In the genomic region with DNA sequence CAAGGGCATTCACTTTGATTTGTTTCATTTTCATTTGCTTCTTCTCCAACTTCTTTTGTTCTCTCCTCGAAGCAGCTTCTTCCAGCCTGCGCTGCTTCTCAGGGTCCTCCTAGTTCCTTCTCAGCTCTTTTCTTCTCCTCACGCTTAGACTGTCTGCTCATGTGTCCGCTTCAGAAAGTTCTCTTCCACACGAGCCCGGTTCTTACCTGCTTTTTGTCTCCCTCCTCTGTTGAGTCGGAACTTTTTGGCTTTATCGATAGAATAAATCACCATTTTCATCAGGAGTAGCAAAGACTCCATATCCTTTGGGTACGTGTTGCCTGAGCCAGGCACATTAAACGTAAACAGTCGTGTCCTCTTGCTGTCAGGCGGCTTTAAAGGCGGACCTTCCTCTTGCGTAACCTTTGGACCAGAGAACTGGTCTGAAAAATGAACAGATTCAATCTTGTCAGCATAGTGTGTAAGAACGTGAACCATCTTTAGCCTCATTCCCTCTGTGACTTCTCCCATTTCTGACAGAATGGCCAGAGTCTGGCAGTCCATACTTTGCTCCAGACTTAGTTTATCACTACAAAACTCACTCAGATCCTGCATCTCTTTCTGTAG, we compare ENCODE assay signal across 16 mouse cellular contexts.
DNase-seq lines count a peak whose midpoint lies in the region; ATAC-seq and TF ChIP-seq lines count a peak whose summit lies in the region.
"Had no signal": no experiment of that assay in that cellular context is flagged by ENCODE, and none has a peak within 500 bp of the region (broad histone marks: within the 10 kb centered on the region; RNA-seq: fewer than 3 reads in every experiment).

No protein-coding gene starts in this region.

- H3K27me3 ChIP-seq in liver, adult 2 months (ENCODE audit: control insufficient read depth, insufficient read depth, low read length), result no peaks in the 10 kb centered on the region
- no peaks in the 10 kb centered on the region for H3K27me3 ChIP-seq in liver, postnatal 0 days (ENCODE audit: insufficient read depth, low read length)
- no peaks in the 10 kb centered on the region for H3K27me3 ChIP-seq in lung, embryonic 16.5 days (ENCODE audit: control insufficient read depth, insufficient read depth, low read depth, low read length)
- no peaks in the 10 kb centered on the region for H3K27me3 ChIP-seq in stomach, postnatal 0 days (ENCODE audit: control insufficient read depth, insufficient read depth, low read length)
- H3K27me3 ChIP-seq in thymus, adult 2 months (ENCODE audit: control insufficient read depth, insufficient read depth, low read length), result no peaks in the 10 kb centered on the region
- H3K27me3 ChIP-seq: CH12.LX; heart, embryonic 13.5 days; midbrain, embryonic 13.5 days had no signal

- H3K4me3 ChIP-seq in liver, adult 2 months (ENCODE audit: insufficient read depth, low read depth, low read length), result no peak overlapping the region
- no peak overlapping the region for H3K4me3 ChIP-seq in liver, postnatal 0 days (ENCODE audit: low read depth, low read length)
- H3K4me3 ChIP-seq in lung, embryonic 16.5 days (ENCODE audit: low read length), result peak overlapping the region; percentile 41
- peak overlapping the region; percentile 6; the same call in 1 of the 2 replicates for H3K4me3 ChIP-seq in stomach, postnatal 0 days (ENCODE audit: low read depth, low read length)
- no peak overlapping the region for H3K4me3 ChIP-seq in thymus, adult 2 months (ENCODE audit: control insufficient read depth, insufficient read depth, low read length)
- H3K4me3 ChIP-seq: heart, embryonic 13.5 days; midbrain, embryonic 13.5 days had no signal

- DNase-seq in adrenal gland, adult (ENCODE audit: inconsistent age in 2 of 2, low spot score in 1 of 2), result peak; percentile 13 to 60
- DNase-seq in adrenal gland, adult 18-20 months (ENCODE audit: low spot score in 2 of 2), result no peak
- DNase-seq in liver, adult 2 months (ENCODE audit: extremely low read depth, low read depth, low spot score), result peak; percentile 32
- DNase-seq in liver, postnatal 0 days, result no peak
- no peak for DNase-seq in stomach, postnatal 0 days (ENCODE audit: low spot score)
- no peak for DNase-seq in thymus, adult 2 months
- DNase-seq: cerebellum, adult 11-12 months; gastrocnemius, postnatal 36 days; layer of hippocampus, adult 9-11 months; right cerebral cortex, postnatal 14 days; thymus, postnatal 4 days had no signal

- H3K27ac ChIP-seq in liver, adult 2 months (replicated peaks; ENCODE audit: insufficient read depth, low read depth, low read length), result no peak overlapping the region
- no peak overlapping the region for H3K27ac ChIP-seq in liver, postnatal 0 days (ENCODE audit: low read depth)
- peak overlapping the region; percentile 79 for H3K27ac ChIP-seq in lung, embryonic 16.5 days (ENCODE audit: low read length)
- peak overlapping the region; percentile 45; the same call in 1 of the 2 replicates for H3K27ac ChIP-seq in stomach, postnatal 0 days (replicated peaks)
- H3K27ac ChIP-seq in thymus, adult 2 months (ENCODE audit: control insufficient read depth, insufficient read depth, low read length), result no peak overlapping the region
- H3K27ac ChIP-seq: heart, embryonic 13.5 days; midbrain, embryonic 13.5 days had no signal

- H3K4me2 ChIP-seq in liver, postnatal 0 days (ENCODE audit: low read depth, low read length), result no peak overlapping the region
- H3K4me2 ChIP-seq in lung, embryonic 16.5 days (ENCODE audit: low read depth, low read length), result peak overlapping the region; percentile 48
- H3K4me2 ChIP-seq in stomach, postnatal 0 days (replicated peaks; ENCODE audit: low read depth), result 0 out of 2 replicates have a peak overlapping the region, but pooled peaks have one; percentile 25
- H3K4me2 ChIP-seq: heart, embryonic 13.5 days; midbrain, embryonic 13.5 days had no signal

- H3K4me1 ChIP-seq in liver, adult 2 months (ENCODE audit: control insufficient read depth, insufficient read depth, low read length), result no peaks in the 10 kb centered on the region
- no peaks in the 10 kb centered on the region for H3K4me1 ChIP-seq in liver, postnatal 0 days (ENCODE audit: insufficient read depth)
- H3K4me1 ChIP-seq in lung, embryonic 16.5 days (replicated peaks; ENCODE audit: control insufficient read depth, insufficient read depth, low read length), result no peaks in the 10 kb centered on the region
- no peaks in the 10 kb centered on the region for H3K4me1 ChIP-seq in stomach, postnatal 0 days (replicated peaks; ENCODE audit: control insufficient read depth, insufficient read depth)
- H3K4me1 ChIP-seq in thymus, adult 2 months (replicated peaks; ENCODE audit: control insufficient read depth, insufficient read depth, low read length), result no peaks in the 10 kb centered on the region
- H3K4me1 ChIP-seq: heart, embryonic 13.5 days; midbrain, embryonic 13.5 days had no signal

- no peak for ATAC-seq in liver, postnatal 0 days
- peak; percentile 97 for ATAC-seq in lung, embryonic 16.5 days (ENCODE audit: low read depth)
- 0 out of 2 replicates have a peak, but pooled peaks have one; percentile 24 for ATAC-seq in stomach, postnatal 0 days (ENCODE audit: low FRiP score, low TSS enrichment)
- no peak for ATAC-seq in granulocyte monocyte progenitor cell, adult 5-6 weeks (replicated peaks; ENCODE audit: poor library complexity, severe bottlenecking)
- ATAC-seq: midbrain, embryonic 13.5 days had no signal

- no peak for TF ChIP-seq CTCF in liver, adult 2 months (IDR thresholded peaks at IDR 0.05; ENCODE audit: low read depth, low read length)
- TF ChIP-seq CTCF in liver, postnatal 0 days (IDR thresholded peaks at IDR 0.05; ENCODE audit: low read depth), result no peak
- TF ChIP-seq CTCF in stomach, postnatal 0 days (IDR thresholded peaks at IDR 0.05; ENCODE audit: low read depth), result no peak
- TF ChIP-seq CTCF in thymus, adult 2 months (IDR thresholded peaks at IDR 0.05; ENCODE audit: borderline replicate concordance, control insufficient read depth, extremely low read depth, insufficient read depth, low read length, poor library complexity), result no peak

- no peak overlapping the region for H3K9ac ChIP-seq in liver, adult 2 months (ENCODE audit: low read depth, low read length)
- H3K9ac ChIP-seq in liver, postnatal 0 days (replicated peaks), result no peak overlapping the region
- peak overlapping the region; percentile 38 for H3K9ac ChIP-seq in lung, embryonic 16.5 days (ENCODE audit: low read length)
- H3K9ac ChIP-seq in stomach, postnatal 0 days (ENCODE audit: low read length), result no peak overlapping the region; the same call in 1 of the 2 replicates
- H3K9ac ChIP-seq: heart, embryonic 13.5 days; midbrain, embryonic 13.5 days had no signal

- TF ChIP-seq EP300 in liver, postnatal 0 days (IDR thresholded peaks at IDR 0.05; ENCODE audit: low read depth), result no peak
- TF ChIP-seq EP300 in stomach, postnatal 0 days (optimal IDR thresholded peaks at IDR 0.05), result no peak

- H3K9me3 ChIP-seq in liver, postnatal 0 days (ENCODE audit: low read length), result no peaks in the 10 kb centered on the region
- H3K9me3 ChIP-seq in lung, embryonic 16.5 days (ENCODE audit: control insufficient read depth, low read length), result no peaks in the 10 kb centered on the region
- H3K9me3 ChIP-seq in stomach, postnatal 0 days (ENCODE audit: control insufficient read depth, low read length), result no peaks in the 10 kb centered on the region
- H3K9me3 ChIP-seq: heart, embryonic 13.5 days; midbrain, embryonic 13.5 days had no signal

- TF ChIP-seq POLR2A in liver, adult 2 months (IDR thresholded peaks at IDR 0.05; ENCODE audit: extremely low read depth, insufficient read depth, low read length), result no peak
- TF ChIP-seq POLR2A in thymus, adult 2 months (IDR thresholded peaks at IDR 0.05; ENCODE audit: control insufficient read depth, extremely low read depth, insufficient read depth, low read length, poor library complexity), result no peak

- 66% methylated on average over 15 of the region's 15 CpGs for WGBS in liver, adult 2 months
- WGBS in liver, postnatal 0 days (ENCODE audit: insufficient replicate concordance), result 75% methylated on average over 15 of the region's 15 CpGs
- WGBS in lung, embryonic 16.5 days, result 42% methylated on average over 15 of the region's 15 CpGs
- 54% methylated on average over 15 of the region's 15 CpGs for WGBS in stomach, postnatal 0 days
- 93% methylated on average over 15 of the region's 15 CpGs for WGBS in thymus, adult 2 months

- no peaks in the 10 kb centered on the region for H3K79me2 ChIP-seq in liver, adult 2 months (ENCODE audit: control insufficient read depth, insufficient read depth, low read length)

- H3K36me3 ChIP-seq in liver, adult 2 months (ENCODE audit: control insufficient read depth, insufficient read depth, low read length), result no peaks in the 10 kb centered on the region
- H3K36me3 ChIP-seq in liver, postnatal 0 days (replicated peaks; ENCODE audit: insufficient read depth, low read length), result no peaks in the 10 kb centered on the region
- no peaks in the 10 kb centered on the region; the same call in 1 of the 2 replicates for H3K36me3 ChIP-seq in lung, embryonic 16.5 days (ENCODE audit: control insufficient read depth, insufficient read depth, low read length)
- no peaks in the 10 kb centered on the region for H3K36me3 ChIP-seq in stomach, postnatal 0 days (ENCODE audit: control insufficient read depth, insufficient read depth, low read length)
- no peaks in the 10 kb centered on the region for H3K36me3 ChIP-seq in thymus, adult 2 months (ENCODE audit: control insufficient read depth, insufficient read depth, low read length)
- H3K36me3 ChIP-seq: heart, embryonic 13.5 days; midbrain, embryonic 13.5 days had no signal

Comparison
In these comparisons a context has a peak if more than half of its experiments do, and no peak if none do; other contexts are left out.
1. DNase-seq: peak in adrenal gland, adult (2 of 2) and liver, adult 2 months (single experiment); none in adrenal gland, adult 18-20 months (0 of 2), liver, postnatal 0 days (single experiment), stomach, postnatal 0 days (single experiment) and thymus, adult 2 months (single experiment).
2. H3K27ac ChIP-seq: peak in lung, embryonic 16.5 days (single experiment) and stomach, postnatal 0 days (single experiment); none in liver, adult 2 months (single experiment), liver, postnatal 0 days (single experiment) and thymus, adult 2 months (single experiment).
3. H3K4me3 ChIP-seq: peak in lung, embryonic 16.5 days (single experiment) and stomach, postnatal 0 days (single experiment); none in liver, adult 2 months (single experiment), liver, postnatal 0 days (single experiment) and thymus, adult 2 months (single experiment).
4. ATAC-seq: peak in lung, embryonic 16.5 days (single experiment) and stomach, postnatal 0 days (single experiment); none in liver, postnatal 0 days (single experiment) and granulocyte monocyte progenitor cell, adult 5-6 weeks (single experiment).